Mouse (Mus musculus) right cerebral cortex, adult 2 months (tissue): ENCODE results near the gene Cep250.
A peak's percentile ranks its signal among the peaks of the same experiment; 100 is the strongest.
"Not testable (repeated sequence)": the region's sequence is repeated elsewhere in the genome, so short reads cannot be mapped to it uniquely, and the experiment has no call there.

ENCODE experiments used
- DNase-seq, 2 experiments: peaks; one replicate each; pipeline ENCODE4 v3.0.0; 2021 to 2022; ENCODE audit warnings: low spot score in 2 of 2

Cep250 gene

DNA sequence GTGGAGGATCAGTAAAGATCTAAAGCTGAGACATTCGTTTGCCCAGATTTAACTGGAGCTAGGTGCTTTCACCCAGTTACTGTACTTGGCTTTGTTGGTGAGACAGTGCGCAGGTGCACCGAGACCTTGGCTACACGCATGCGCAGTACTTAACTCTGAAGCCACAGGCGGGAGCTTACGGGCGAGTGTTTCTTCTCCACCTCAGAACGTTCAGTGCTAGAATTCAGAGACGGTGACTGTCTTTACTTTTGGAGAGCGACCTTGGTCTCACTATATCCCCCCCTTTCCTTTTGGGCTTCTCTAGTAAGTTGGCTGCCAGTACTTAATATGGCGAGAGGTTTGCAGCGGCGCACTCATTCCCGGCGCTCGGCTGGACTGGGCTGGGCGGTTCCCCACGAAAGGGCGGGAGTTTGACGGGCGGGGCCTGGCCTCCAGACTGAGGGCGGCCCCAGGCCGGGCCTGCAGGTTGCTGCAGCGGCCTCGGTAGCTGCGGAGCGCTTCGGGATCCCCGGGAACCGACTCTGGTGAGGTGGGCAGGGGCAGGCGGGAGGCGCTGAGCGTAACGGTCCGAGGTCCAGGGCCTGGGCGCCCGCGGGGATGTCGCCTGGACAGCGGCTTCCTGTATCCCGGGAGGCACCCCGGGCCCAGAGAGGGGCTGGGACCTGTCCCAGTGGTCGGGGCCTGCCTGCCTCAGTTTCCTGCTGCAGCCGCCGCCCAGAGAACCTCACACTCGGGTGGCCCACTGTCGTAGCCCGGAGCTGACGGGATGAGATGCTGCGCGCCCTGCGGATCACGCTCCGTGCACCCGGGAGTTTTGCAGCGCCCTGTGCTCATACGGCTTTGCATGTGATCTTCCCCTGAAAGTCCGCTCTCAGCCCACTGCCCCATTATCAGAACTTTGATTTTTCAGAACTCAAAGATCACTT is at the start of gene Cep250:
Gene Cep250 (plus strand): TSS at position 325 of the 926 bp plus-strand sequence.
- peak; percentile 87 for DNase-seq

DNA sequence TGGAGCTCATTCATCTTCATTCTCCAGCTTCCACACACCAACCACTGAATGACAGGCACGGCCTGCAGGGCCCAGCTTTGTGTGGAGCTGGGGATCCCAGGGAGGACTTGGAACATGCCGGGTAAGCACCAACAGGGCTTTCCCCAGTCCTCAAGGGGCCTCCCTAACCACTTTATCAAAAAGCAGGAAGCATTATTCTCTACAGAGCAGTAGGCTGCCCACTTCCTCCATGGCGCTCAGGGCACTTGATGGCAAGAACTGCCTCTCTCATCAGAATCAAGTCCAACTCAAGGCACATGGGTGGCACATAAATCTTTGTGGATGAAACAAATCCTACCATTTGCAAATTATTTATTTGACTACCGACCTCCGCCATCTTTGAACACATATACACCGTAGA is 41.6 kb upstream of the Cep250 start:
- no peak for DNase-seq

DNA sequence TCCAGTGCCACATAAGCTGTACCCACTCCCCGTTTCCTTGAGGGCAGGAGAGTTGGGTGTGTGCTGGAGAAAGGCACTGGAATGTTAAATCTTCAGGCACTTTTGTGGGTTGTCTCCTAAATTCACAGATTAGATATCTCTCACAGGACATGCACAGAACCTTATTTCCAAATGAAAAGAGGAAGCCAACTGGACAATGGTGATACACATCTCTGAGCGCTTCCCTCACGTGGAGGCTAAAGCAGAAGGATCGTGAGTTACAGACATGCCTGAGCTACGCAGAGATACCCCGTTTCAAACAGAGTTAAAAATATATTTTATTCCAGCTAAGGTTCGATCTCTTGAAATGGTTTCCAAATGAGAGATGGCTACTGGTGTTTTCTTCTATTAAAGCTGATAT is 33.1 kb upstream of the Cep250 start:
- DNase-seq: no peak

DNA sequence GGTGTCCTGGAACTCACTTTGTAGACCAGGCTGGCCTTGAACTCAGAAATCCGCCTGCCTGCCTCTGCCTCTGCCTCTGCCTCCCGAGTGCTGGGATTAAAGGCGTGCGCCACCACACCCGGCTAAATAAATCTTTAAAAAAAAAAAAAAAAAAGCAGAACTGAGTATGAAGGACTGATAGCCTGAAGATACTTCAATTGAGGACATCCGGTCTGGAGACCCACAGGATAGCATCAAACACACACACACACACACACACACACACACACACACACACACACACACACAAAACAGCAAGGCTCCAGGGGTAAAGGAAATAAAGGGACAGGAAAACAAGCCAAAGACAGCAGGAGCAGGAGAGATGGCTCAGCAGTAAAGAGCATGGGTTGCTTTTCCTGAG is 31.0 kb upstream of the Cep250 start:
- DNase-seq: not testable (repeated sequence)

DNA sequence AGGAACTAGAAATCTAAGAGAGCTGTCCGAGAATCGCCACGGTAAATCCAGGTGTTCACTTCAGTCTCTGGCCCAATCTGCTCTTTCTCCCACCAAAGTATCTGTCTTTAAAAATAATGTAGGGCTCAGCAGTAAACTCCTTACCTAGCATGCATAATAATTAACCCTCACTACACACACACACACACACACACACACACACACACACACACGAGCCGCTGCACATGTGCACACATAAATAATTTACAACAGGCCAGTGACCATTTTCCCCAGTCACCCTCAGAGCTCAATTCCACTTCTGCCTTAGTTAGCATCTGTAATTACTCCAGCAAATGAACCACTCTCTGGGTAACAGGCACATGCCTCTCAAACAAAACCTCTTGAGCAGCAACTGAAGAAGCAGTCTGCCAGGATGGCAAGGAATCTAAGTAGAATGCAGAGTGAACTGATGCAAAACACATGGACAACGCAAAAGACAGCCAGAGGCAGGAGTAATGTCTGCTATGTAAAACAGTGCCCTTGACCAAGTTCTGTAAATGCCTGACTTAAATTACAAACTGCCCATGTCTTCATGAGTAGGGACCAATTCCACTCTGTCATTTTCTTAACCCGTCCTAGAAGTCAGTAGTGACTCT is 27.4 kb upstream of the Cep250 start:
- DNase-seq: no peak

DNA sequence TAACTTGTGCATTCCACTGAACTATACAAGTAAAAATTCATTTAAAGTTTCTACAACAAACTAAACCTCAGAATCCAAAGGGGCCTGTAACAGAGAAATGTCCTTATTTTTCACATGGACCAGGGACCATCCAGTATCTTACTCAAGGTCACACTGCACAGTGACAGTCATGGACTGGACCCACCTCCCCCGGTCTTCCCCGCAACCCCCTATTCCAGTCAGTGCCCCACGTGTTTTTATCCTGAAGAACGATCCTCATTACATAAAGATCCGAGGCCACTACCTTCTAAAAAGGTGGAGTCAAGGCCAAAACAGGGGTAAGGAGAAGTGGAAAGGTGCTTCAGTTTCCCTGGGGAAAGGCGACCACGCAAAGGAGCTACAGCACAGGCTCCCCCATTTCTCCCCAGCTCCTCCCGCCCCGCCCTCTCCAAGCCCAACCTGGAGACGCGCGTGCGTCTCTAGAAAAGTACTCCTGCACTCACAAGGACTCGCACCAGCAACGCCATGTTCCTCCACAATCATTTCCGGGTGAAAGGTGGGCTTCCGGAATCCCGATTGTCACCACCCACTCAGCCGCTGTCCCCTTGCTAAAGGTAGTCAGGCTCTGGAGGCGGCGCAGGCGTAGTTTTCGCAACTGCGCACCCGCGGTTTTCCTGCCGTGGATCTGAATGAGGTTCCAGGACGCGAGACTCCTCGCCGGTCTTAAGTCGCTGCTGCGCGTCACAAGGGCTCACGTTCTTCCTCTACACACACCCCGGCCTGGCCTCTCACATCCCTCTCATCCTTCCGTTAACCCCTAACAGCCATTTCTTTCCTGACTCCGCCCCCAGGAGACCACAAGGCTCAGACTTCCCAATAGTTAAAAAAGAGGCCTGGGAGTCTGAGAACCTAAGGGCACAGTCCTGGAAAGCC is 26.5 kb upstream of the Cep250 start, which contains the start of gene Uqcc1:
Gene Uqcc1 (minus strand): TSS at position 780 of the 912 bp plus-strand sequence.
- peak; percentile 98 for DNase-seq

DNA sequence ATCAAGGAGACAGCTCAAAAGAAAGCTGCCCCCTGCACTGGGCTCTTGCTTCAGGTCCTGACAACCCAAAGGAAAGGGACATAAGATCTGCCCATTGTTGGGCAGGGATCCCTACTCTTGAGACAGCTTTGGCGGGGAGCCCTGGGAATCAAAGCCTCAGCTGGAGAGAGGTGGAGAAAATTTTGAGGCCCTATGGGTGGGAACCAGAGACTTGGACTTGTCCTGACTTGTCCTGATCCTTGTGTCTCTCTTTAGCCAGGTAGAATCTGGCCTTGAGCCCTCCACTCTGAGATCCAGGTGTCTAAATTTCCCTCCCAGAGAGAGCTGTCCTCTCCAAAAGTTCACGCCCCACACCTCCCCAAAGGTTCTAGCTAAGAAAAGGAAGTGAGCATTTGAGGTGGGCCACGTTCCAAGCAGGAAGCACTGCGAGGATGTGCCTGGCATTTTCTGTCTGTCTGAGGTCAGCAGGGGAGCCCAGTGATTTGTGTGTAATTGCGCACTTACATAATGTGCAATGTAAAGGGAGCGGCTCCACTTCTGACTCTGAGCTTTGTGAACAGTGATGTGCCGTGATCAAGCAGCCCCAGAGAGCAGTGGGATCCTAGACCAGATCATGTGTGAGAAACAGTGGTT is 16.2 kb upstream of the Cep250 start:
- no peak for DNase-seq

DNA sequence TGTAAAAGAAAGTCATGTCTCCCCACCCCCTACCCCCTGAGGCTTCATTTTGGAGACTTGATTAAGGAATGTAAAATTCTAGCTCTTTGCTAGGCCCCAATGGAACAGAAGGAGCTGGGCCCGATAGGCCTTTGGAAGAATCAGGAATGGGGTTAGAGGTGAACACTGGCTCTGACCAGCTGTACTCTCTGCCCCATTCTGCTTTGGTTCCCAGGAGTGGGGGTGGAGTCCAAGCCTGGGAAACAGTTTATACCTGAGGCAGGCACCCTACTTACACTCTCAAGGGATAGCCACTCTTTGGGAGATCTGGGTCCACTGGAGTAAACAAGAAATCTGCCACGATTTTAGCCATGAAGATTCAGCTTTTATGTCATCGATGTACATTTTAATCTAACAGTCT is 15.6 kb upstream of the Cep250 start, which contains the start of gene Gm15557:
Gene Gm15557 (plus strand): TSS at position 48 of the 400 bp plus-strand sequence.
- DNase-seq: no peak

DNA sequence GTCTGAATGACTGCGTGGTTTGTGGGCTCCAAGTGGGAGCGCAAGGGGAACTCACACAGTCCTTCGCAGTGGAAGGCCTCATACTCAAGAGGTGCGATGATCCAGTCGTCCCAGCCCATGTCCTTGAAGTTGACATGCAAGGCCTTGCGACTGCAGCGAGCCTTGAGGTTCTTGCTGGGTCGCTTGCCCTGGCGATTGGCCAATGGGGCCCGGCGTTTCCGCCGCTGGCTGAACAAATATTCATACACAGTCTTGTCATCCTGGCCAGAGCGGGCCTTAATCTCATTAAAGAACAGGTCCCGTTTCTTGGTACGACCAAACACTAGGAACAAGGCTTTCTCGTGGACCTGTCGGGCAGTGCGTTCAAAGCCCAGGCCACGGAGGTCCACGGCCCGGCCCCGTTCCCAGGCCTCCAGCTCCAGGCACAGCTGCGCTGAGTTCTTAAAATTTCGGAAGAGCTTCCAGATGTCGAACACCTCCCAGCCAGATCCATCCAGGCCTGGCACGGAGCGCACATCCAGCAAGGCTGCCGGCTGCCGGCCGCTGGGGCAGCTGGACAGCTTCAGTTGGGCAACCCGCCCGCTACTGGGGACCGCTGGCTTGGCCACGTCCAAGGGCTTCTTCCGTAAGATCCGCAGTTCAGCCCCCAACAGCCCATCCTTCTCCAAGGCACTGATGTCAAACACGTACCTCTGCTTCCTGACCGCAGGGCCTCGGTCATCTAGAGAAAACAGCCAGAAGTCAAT is 14.4 kb upstream of the Cep250 start:
- DNase-seq: no peak

DNA sequence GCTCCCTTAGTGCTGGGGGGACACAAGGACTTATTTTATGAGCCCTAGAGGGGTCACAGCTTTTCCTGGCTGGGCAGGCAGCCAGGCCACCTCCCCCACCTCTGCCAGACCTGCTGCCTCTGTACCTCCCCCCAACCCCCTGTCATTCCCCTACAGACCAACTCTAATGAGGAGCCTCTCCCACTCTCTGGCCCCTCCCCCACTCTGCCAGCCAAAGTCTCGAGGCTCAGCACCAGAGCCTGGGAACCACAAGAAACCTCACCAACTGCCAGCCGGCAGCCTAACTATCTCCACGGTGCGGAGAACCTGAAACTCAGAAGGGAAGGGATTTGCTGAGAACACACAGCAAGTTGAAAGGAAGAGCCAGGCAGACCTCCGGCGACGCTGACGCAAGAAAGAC is 12.8 kb upstream of the Cep250 start:
- no peak for DNase-seq

DNA sequence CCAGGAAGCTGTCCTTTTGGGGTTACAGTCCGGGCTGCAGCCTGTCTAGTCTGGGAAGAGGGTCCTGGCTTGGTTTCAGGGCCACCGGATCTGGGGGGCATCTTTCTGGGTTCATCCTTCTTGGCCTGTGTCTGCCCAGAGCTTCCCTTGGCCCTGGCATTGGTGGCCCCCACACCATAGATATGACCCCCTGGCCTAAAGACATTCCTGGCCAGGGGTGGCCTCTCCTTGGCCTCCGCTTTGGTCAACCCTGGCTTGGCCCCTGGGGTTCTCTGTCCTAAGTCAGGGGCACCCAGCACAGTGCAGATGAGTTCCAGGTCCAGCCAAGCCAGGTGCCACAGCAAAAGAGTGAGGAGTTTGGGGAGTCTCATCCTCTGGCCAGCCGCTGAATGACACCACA is 11.6 kb upstream of the Cep250 start:
- DNase-seq: no peak

DNA sequence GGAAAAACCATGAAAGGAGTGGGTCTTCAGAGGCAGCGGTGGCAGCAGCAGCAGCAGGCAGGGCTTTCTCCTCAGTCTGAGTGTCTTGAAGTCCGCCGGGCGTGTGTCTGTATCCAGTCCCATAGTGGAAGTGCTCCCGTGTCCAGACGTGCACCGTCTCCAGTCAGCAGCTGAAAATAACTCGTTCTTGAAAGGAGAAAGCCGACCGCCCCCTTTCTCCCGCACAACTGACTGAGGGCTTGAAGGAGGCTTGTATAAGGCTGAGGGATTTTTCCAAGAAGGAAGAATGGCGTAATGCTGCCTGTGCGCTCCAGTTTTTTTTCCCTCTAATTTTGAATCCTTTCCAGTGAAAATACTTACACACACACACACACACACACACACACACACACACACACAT is 11.1 kb upstream of the Cep250 start, which contains the start of gene Gdf5:
Gene Gdf5 (minus strand): TSS at position 244 of the 400 bp plus-strand sequence.
- DNase-seq: peak; percentile 41 to 60

DNA sequence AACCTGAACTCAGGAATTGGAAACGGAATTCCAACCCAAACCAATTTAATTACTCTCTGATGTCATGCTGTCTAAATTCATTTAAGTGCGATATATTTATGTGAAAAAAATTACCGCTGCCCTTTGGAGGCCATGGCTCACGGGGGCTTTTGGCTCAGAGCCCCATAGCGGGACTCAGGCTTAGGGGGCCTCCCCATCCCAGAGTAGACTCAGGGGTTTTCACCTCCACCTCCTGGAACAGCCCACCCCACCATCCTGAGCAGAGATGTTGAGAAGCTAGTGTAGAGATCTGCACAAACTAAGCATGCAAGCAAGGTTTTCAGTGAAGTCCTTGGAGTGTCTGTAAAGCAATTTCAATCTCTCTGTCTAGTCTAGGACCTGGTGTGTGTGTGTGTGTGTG is 10.7 kb upstream of the Cep250 start:
- no peak for DNase-seq

DNA sequence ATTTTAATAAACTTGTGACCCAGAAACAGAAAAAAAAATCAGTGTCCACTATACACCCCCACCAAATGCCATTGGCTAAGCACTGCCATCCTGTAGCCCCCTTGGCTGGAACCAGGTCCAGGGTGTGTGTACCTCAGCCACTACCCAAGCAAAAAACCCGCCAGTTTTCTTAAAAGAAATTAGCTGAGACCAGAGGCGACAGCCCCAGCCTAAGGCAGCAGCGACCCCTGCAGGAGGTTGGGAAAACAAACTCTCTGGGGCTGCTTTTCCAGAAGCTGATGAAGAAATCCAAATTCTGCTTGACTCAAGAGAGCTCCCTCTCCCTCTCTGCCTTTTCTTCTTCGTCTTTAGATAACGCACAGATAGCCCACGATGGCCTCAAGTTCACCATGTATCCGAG is 10.2 kb upstream of the Cep250 start:
- peak; percentile 51 to 73 for DNase-seq

DNA sequence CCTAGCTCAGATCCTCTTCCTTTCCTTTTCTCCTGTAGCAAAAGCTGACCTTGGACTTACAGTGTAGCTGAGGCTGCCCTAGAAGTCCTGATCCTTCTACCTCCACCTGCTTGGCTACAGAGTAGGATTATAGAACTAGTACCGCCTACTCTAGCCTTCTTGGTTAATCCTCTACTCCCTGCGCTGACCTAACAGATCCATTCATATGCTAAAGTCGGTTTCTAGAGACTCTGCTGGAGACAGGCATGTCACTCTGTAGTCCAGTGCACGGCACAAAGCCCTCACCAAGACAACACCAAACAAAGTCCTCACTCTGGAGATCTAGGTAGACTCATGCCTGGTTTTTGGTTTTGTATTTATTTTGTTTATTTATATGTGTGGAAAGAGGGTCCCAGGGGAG is 9.8 kb upstream of the Cep250 start:
- DNase-seq: no peak

DNA sequence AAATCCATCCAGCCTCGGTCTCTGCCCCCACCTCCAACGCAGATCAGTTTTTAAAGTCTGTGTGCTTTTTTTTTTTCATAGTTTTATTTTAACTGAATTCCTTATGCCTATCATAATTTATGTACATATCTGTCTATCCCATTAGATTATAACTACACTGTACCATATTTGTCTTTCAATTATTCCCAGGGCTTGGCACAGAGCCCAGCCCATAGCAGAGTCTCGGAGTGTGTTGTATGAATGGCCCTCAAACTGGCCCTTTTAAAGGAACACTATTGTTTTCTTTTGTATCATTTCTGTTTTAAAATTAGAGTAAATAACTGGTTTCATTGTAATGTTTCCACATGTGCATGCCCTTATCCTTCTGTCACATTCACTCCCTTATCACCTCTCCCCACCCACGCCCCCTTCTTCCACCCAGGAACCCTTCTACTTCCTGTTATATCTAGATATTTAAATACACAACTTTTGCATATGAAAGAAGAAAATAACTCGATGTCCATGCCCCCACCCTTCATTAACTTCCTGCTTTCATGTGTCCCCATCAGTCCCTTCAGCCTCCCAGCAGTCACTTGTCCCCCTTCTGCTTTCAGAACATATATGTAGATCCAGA is 8.8 kb upstream of the Cep250 start:
- DNase-seq: no peak

DNA sequence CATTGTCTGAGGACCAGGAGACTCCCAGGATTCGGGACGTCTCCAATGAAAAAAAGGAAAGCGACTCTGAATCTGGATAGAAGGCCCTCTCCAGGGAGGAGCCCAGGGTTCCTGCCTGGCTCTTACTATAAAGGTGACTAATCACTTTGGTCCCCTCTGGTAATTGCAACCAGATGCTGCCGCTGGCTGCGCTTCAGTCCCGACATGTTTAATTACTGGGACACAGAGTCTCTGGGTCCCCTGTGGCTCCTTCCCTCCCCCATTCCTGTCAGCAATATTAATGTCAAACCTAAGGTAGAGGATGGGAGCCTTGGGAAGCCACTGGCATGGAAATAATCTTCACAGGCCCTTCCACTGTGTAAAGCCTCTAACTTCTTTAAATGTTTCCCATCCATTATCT is 6.9 kb upstream of the Cep250 start:
- no peak for DNase-seq

DNA sequence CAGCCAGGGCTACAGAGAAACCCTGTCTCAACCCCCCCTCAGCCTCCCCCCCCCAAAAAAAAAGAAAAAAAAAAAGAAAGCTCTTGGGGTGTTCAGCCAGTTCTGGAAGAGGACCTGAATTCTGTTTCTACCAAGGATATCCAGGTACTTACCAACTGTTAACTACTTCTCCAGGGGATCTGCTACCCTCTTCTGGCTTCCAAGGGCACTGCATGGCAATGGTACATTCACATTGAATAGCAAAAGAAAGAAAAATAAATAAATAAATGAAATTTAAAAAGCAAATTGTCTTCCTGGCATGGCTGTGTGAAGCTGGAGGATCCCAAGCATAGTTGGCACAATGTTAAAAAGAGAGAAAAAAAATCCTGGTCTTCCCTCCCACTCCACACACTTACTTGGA is 4.3 kb upstream of the Cep250 start:
- DNase-seq: peak; percentile 76 to 78

DNA sequence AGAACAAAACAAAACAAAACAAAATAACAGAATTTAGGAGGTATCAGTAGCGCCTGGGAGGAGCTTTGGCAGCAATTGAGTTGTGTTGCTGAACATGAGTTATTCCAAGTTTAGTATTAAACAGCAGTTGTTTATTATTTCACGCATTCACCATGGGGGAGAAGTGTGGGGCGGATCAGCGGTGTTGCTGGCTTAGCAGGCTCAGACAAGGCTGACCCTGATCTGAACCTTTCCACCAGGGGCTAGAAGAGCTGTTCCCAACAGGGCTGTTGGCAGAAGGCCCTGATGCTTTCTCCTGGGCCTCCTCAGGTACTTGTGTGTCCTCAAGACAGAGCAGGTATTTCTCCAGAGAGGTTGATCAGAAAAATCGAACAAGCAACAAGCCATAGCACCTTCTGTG is 3.7 kb downstream of the Cep250 start:
- no peak for DNase-seq

DNA sequence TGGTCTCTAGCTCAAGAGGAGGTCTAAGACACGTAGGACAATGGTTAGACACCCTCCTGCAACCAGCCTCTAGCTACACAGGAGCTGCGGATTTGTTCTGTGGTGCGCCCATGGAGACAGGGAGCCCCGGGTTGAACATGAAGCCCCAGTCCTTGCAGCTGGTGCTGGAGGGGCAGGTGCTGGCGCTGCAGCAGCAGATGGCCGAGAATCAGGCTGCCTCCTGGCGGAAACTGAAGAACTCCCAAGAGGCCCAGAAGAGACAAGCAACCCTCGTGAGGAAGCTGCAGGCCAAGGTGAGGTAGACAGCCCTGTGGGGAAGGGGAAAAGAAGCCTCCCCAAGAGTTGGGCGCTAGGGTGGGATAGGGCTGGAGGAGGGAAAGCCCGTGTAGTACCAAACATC is 5.6 kb downstream of the Cep250 start:
- DNase-seq: no peak
